ENCODE assay signal across 18 mouse cellular contexts in genomic region chr10:75065691-75066090, GRCm38 (mm10). TPM values are rescaled to one million over a fixed set of nuclear protein-coding genes. Genes with fewer than 3 reads are reported as not detected.
A peak's percentile ranks its signal among the peaks of the same experiment; 100 is the strongest.
DNase-seq lines count a peak whose midpoint lies in the region; ATAC-seq lines count a peak whose summit lies in the region.
"Had no signal": no experiment of that assay in that cellular context is flagged by ENCODE, and none has a peak within 500 bp of the region (broad histone marks: within the 10 kb centered on the region; RNA-seq: fewer than 3 reads in every experiment).

No protein-coding gene starts in this region.

- H3K9me3 ChIP-seq in forebrain, embryonic 15.5 days: no peaks in the 10 kb centered on the region
- H3K9me3 ChIP-seq in forebrain, embryonic 11.5 days (ENCODE audit: control insufficient read depth, low read length): no peaks in the 10 kb centered on the region
- H3K9me3 ChIP-seq in midbrain, embryonic 14.5 days (ENCODE audit: control insufficient read depth, low read length): no peaks in the 10 kb centered on the region
- H3K9me3 ChIP-seq: embryonic facial prominence, embryonic 12.5 days; intestine, embryonic 15.5 days; kidney, embryonic 15.5 days; limb, embryonic 12.5 days; liver, embryonic 15.5 days had no signal

- H3K36me3 ChIP-seq in forebrain, embryonic 15.5 days: no peaks in the 10 kb centered on the region
- H3K36me3 ChIP-seq in forebrain, embryonic 11.5 days (ENCODE audit: control insufficient read depth, insufficient read depth, low read length): no peaks in the 10 kb centered on the region; the same call in 1 of the 2 replicates
- 0 out of 2 replicates have a peak, but pooled peaks cover 3% of the 10 kb centered on the region for H3K36me3 ChIP-seq in midbrain, embryonic 14.5 days (ENCODE audit: control insufficient read depth, insufficient read depth, low read length)
- H3K36me3 ChIP-seq: intestine, embryonic 15.5 days; kidney, embryonic 15.5 days; liver, embryonic 15.5 days had no signal

- 75% methylated on average over 6 of the region's 6 CpGs for WGBS in forebrain, embryonic 15.5 days
- WGBS in forebrain, embryonic 11.5 days: 80% methylated on average over 6 of the region's 6 CpGs
- 74% methylated on average over 6 of the region's 6 CpGs for WGBS in midbrain, embryonic 14.5 days

- no peak overlapping the region for H3K4me3 ChIP-seq in forebrain, embryonic 15.5 days
- H3K4me3 ChIP-seq in forebrain, embryonic 11.5 days (ENCODE audit: low read depth, low read length): no peak overlapping the region
- no peak overlapping the region for H3K4me3 ChIP-seq in midbrain, embryonic 14.5 days (replicated peaks; ENCODE audit: low read depth, low read length)
- H3K4me3 ChIP-seq: embryonic facial prominence, embryonic 12.5 days; intestine, embryonic 15.5 days; kidney, embryonic 15.5 days; limb, embryonic 12.5 days; liver, embryonic 15.5 days had no signal

- ATAC-seq in forebrain, embryonic 15.5 days (replicated peaks): no peak
- ATAC-seq in forebrain, embryonic 11.5 days (replicated peaks; ENCODE audit: low FRiP score): no peak
- no peak for ATAC-seq in midbrain, embryonic 14.5 days (ENCODE audit: low FRiP score, low TSS enrichment)
- ATAC-seq: intestine, embryonic 15.5 days; Patski had no signal

- peaks cover 86% of the 10 kb centered on the region for H3K4me1 ChIP-seq in forebrain, embryonic 15.5 days
- peaks cover 17% of the 10 kb centered on the region for H3K4me1 ChIP-seq in forebrain, embryonic 11.5 days (replicated peaks; ENCODE audit: control insufficient read depth, insufficient read depth, low read length)
- H3K4me1 ChIP-seq in midbrain, embryonic 14.5 days (ENCODE audit: control insufficient read depth, insufficient read depth, low read length): peaks cover 73% of the 10 kb centered on the region

- no peaks in the 10 kb centered on the region for H3K27me3 ChIP-seq in forebrain, embryonic 15.5 days
- H3K27me3 ChIP-seq in forebrain, embryonic 11.5 days (ENCODE audit: control insufficient read depth, insufficient read depth, low read length): no peaks in the 10 kb centered on the region
- no peaks in the 10 kb centered on the region for H3K27me3 ChIP-seq in midbrain, embryonic 14.5 days (ENCODE audit: control insufficient read depth, insufficient read depth, low read length)
- H3K27me3 ChIP-seq: CH12.LX; embryonic facial prominence, embryonic 12.5 days; kidney, embryonic 15.5 days; Patski had no signal

- no peak overlapping the region for H3K27ac ChIP-seq in forebrain, embryonic 15.5 days (replicated peaks)
- H3K27ac ChIP-seq in forebrain, embryonic 11.5 days (ENCODE audit: low read depth, low read length): no peak overlapping the region
- no peak overlapping the region for H3K27ac ChIP-seq in midbrain, embryonic 14.5 days (replicated peaks; ENCODE audit: low read depth, low read length)
- H3K27ac ChIP-seq: embryonic facial prominence, embryonic 12.5 days; intestine, embryonic 15.5 days; kidney, embryonic 15.5 days; limb, embryonic 12.5 days; liver, embryonic 15.5 days had no signal

- 0 out of 2 replicates have a peak overlapping the region, but pooled peaks have one; percentile 66 for H3K4me2 ChIP-seq in forebrain, embryonic 15.5 days (replicated peaks)
- H3K4me2 ChIP-seq in forebrain, embryonic 11.5 days (ENCODE audit: low read depth, low read length, severe bottlenecking): no peak overlapping the region
- H3K4me2 ChIP-seq in midbrain, embryonic 14.5 days (ENCODE audit: low read length): peak overlapping the region; percentile 99
- H3K4me2 ChIP-seq: embryonic facial prominence, embryonic 12.5 days; intestine, embryonic 15.5 days; kidney, embryonic 15.5 days; limb, embryonic 12.5 days; liver, embryonic 15.5 days had no signal

- no peak overlapping the region for H3K9ac ChIP-seq in forebrain, embryonic 15.5 days (replicated peaks)
- H3K9ac ChIP-seq in forebrain, embryonic 11.5 days (ENCODE audit: low read length): no peak overlapping the region
- no peak overlapping the region for H3K9ac ChIP-seq in midbrain, embryonic 14.5 days (replicated peaks; ENCODE audit: low read length)
- H3K9ac ChIP-seq: embryonic facial prominence, embryonic 12.5 days; intestine, embryonic 15.5 days; kidney, embryonic 15.5 days; limb, embryonic 12.5 days; liver, embryonic 15.5 days had no signal

- DNase-seq in forebrain, embryonic 11.5 days (ENCODE audit: low spot score): no peak
- DNase-seq in retina, postnatal 1 day: peak; percentile 21
- DNase-seq in retina, embryonic 14.5 days (ENCODE audit: low spot score): no peak
- no peak for DNase-seq in midbrain, embryonic 14.5 days
- no peak for DNase-seq in cerebellum, adult 9-10 months
- DNase-seq in right cerebral cortex, postnatal 10 days (ENCODE audit: low spot score in 2 of 2): no peak
- DNase-seq in frontal cortex, postnatal 36 days (ENCODE audit: low spot score in 2 of 2): no peak
- DNase-seq: gastrocnemius, postnatal 10 days; heart, postnatal 14 days; right cerebral cortex, postnatal 4 days had no signal

RNA-seq across cellular contexts. Expression of gene Bcr, which starts 5.3 kb away (rescaled TPM):
- 15.7 and 16.3 TPM in 2 replicates for polyA plus RNA-seq in forebrain, embryonic 15.5 days (2015; fragmentation: Nextera tagmentation; extraction: Ambion mirVana)
- polyA plus RNA-seq in forebrain, embryonic 11.5 days (2014; fragmentation: Nextera tagmentation; extraction: Ambion mirVana): 11.7 and 13.4 TPM in 2 replicates
- 20.9 and 22.8 TPM in 2 replicates for polyA plus RNA-seq in midbrain, embryonic 14.5 days (2014; fragmentation: Nextera tagmentation; extraction: Ambion mirVana)

RNA-seq across cellular contexts. Expression of gene Rab36, which starts 28.8 kb away (rescaled TPM):
- 13.3 and 13.7 TPM in 2 replicates for polyA plus RNA-seq in forebrain, embryonic 15.5 days (2015; fragmentation: Nextera tagmentation; extraction: Ambion mirVana)
- polyA plus RNA-seq in forebrain, embryonic 11.5 days (2014; fragmentation: Nextera tagmentation; extraction: Ambion mirVana): 10.8 and 11.9 TPM in 2 replicates
- polyA plus RNA-seq in midbrain, embryonic 14.5 days (2014; fragmentation: Nextera tagmentation; extraction: Ambion mirVana): 14.3 and 16.1 TPM in 2 replicates

RNA-seq across cellular contexts. Expression of gene Rsph14, which starts 33.3 kb away (rescaled TPM):
- 0.23 and 0.76 TPM in 2 replicates for polyA plus RNA-seq in forebrain, embryonic 15.5 days (2015; fragmentation: Nextera tagmentation; extraction: Ambion mirVana)
- not detected in 2 replicates for polyA plus RNA-seq in forebrain, embryonic 11.5 days (2014; fragmentation: Nextera tagmentation; extraction: Ambion mirVana)
- 0.68 and 1.2 TPM in 2 replicates for polyA plus RNA-seq in midbrain, embryonic 14.5 days (2014; fragmentation: Nextera tagmentation; extraction: Ambion mirVana)
- polyA plus RNA-seq: embryonic facial prominence, embryonic 12.5 days; intestine, embryonic 15.5 days; kidney, embryonic 15.5 days; limb, embryonic 12.5 days; liver, embryonic 15.5 days; Patski had no signal
